Mouse (Mus musculus): ENCODE measurements at regions not wholly inside any gene's neighbourhood (a gene's known extent, or its start where the extent isn't known, plus 50 kb on each side); places are given as distances from the start of the nearest gene placed in this dataset.

GRCm38 (mm10) chr15:6191845-6192244 lies 107.7 kb upstream of the Dab2 start:
- DNase-seq (ENCODE audit: low read depth): no peak

DNA sequence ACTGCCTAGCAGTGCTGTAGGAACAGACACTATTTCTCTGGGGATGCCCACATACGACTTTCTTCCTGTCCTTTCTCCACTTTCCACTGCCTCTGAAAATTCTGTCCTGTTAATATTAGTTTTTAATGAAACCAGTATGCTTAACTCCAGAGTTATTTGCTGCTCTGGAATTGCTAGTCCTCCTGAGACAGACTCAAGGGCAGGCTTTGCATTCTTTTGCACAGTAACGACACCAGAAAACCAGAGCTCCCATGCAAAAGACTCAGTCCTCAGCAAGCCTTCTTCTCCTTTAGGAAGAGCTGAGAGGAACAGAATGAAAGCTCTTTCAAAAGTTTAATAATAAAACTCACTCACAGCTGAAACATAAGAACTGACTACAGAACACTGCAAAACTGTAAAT lies 92.3 kb upstream of the Dab2 start:
- no peak for DNase-seq (ENCODE audit: low read depth)

- peak; percentile 37 for DNase-seq (ENCODE audit: low read depth)
Measured at GRCm38 (mm10) chr15:6209301-6209700, 90.3 kb upstream of the Dab2 start.

DNA sequence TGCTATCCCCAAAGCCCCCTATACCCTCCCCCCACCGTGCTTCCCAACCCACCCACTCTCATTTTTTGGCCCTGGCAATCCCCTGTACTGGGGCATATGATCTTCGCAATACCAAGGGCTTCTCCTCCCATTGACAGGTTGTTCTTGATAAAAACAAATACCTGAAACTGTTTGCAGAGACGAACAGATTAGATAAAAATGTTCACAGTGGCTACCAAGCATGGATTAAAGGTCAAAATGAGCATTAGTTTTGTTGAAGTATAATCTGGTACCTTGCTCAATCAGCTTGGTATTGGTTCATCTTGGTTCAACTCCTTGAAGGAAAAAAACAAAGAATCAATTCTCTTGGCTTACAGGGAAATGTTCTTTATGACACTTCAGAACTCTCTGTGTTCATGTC lies 81.5 kb upstream of the Dab2 start:
- no peak for DNase-seq (ENCODE audit: low read depth)

DNA sequence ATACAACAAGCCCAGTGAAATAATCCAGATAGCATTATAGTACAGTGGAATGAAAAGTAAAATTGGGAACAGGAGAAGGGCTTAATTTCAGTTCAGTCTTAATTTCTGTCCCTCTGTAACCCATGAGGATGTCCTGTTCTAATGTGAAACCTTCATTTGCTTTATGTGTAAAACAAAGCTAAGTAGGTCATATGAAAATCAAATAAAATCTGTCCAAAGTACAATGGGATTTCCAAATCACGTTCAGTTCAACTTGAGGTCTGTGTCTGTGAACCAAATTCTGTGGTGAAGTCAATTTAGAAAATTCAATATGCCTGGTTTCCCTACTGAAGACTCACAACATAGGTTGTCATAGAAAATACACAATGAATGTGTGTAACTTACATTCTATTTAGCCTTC lies 74.4 kb upstream of the Dab2 start:
- DNase-seq (ENCODE audit: low read depth): no peak

DNA sequence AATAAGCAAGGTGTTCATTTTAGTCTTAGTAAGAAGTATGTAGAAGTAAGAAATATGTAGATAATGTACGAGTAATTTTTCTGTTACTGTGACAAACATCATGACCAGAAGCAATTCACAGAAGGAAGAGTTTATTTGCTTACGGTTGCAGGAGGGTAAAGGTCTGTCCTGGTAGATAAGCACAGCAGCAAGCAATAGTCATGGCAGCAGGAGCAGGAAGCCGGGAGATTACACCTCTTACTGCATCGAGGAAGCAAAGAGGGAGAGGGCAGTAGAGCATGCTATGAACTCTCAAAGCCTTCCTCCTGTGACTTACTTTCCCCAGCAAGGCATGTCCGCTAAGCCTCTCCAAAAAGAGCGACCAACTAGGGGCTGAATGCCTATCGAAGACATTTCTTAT lies 69.0 kb upstream of the Dab2 start:
- DNase-seq (ENCODE audit: low read depth): no peak

GRCm38 (mm10) chr15:6231308-6232103 lies 68.1 kb upstream of the Dab2 start:
- DNase-seq (ENCODE audit: low read depth): no peak

- no peak for DNase-seq (ENCODE audit: low read depth)
Measured at GRCm38 (mm10) chr15:6233621-6234020, 66.0 kb upstream of the Dab2 start.

DNA sequence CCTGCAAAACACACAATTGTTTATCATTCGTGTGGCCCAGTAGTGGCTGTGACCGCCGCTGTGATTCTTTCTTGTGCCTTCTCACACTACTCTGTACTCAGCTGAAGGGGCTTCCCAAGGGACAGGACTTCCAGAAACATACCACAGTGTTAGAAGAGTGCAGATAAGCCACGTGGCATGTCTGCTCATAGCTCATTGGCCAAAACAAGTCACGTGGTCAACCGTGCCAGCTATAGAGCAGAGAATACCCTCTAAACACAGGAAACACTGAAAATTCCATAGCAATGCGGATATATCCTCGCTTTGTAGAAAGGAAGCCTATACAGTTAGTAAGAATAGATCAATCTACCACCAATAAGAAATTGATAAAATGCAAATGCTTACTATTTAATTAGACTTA lies 63.0 kb upstream of the Dab2 start:
- DNase-seq (ENCODE audit: low read depth): no peak

- DNase-seq (ENCODE audit: low read depth): no peak
Measured at GRCm38 (mm10) chr15:6237726-6238125, 61.9 kb upstream of the Dab2 start.

DNA sequence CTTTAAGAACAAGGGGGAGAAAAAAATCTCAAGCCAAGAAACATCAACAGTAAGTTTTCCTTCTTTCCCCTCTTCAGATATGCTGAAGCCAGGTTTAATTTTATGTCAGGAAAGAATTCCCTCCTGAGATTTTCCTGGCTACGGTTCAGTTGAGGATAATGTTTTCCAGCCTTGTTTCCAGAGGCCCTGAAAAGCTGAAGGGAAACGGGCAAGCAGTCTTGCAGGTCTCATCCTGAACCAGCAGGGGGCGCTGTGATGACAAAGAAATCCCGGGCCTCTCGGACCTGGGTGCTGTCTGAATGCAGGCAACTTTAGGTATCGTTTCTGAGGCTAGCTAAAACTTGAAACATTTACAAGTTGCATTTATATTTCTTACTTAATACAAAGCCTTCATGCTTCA lies 61.5 kb upstream of the Dab2 start:
- peak; percentile 34 for DNase-seq (ENCODE audit: low read depth)

- DNase-seq (ENCODE audit: low read depth): no peak
Measured at GRCm38 (mm10) chr15:6238755-6239154, 60.8 kb upstream of the Dab2 start.

- DNase-seq (ENCODE audit: low read depth): no peak
Measured at GRCm38 (mm10) chr15:6242132-6242531, 57.5 kb upstream of the Dab2 start.

- DNase-seq (ENCODE audit: low read depth): no peak
Measured at GRCm38 (mm10) chr15:6244401-6244800, 55.2 kb upstream of the Dab2 start.

- no peak for DNase-seq (ENCODE audit: low read depth)
Measured at GRCm38 (mm10) chr15:6245950-6246894, 53.4 kb upstream of the Dab2 start.

GRCm38 (mm10) chr15:6248470-6248869 lies 51.1 kb upstream of the Dab2 start:
- no peak for DNase-seq (ENCODE audit: low read depth)
